Mouse (Mus musculus): ENCODE data around the gene Fam136a. TPM values are rescaled to one million over a fixed set of nuclear protein-coding genes. Genes with fewer than 3 reads are reported as not detected.
A peak's percentile ranks its signal among the peaks of the same experiment; 100 is the strongest.

Fam136a gene
- total RNA-seq, 2 experiments from 2014 or later, result 31.3 to 35.0 TPM

- peak; percentile 86 to 88 for DNase-seq (ENCODE audit: low spot score in 2 of 2)
Observed at GRCm38 (mm10) chr6:86396581-86397256, 31.3 kb downstream of the Fam136a start, which contains the start of gene Pcyox1. TSS of gene Pcyox1 (minus strand) at chr6:86397154.

GRCm38 (mm10) chr6:86397257-86397980 is 32.0 kb downstream of the Fam136a start:
- no peak for DNase-seq (ENCODE audit: low spot score in 2 of 2)

GRCm38 (mm10) chr6:86398986-86399385 is 33.5 kb downstream of the Fam136a start:
- no peak for DNase-seq (ENCODE audit: low spot score in 2 of 2)

- DNase-seq (ENCODE audit: low spot score in 2 of 2), result no peak
Observed at GRCm38 (mm10) chr6:86399995-86400394, 34.5 kb downstream of the Fam136a start.

GRCm38 (mm10) chr6:86400972-86401371 is 35.5 kb downstream of the Fam136a start:
- DNase-seq (ENCODE audit: low spot score in 2 of 2), result peak; percentile 37 to 51

GRCm38 (mm10) chr6:86402681-86403607 is 37.5 kb downstream of the Fam136a start:
- DNase-seq (ENCODE audit: low spot score in 2 of 2), result no peak

- DNase-seq (ENCODE audit: low spot score in 2 of 2), result peak; percentile 94 to 97
Observed at GRCm38 (mm10) chr6:86403728-86404099, 38.3 kb downstream of the Fam136a start.

GRCm38 (mm10) chr6:86404100-86404861 is 38.8 kb downstream of the Fam136a start, which contains the start of gene Tia1:
TSS of gene Tia1 (plus strand) at chr6:86404219.
- DNase-seq (ENCODE audit: low spot score in 2 of 2), result peak; percentile 97 to 99

GRCm38 (mm10) chr6:86404996-86405395 is 39.5 kb downstream of the Fam136a start:
- DNase-seq (ENCODE audit: low spot score in 2 of 2), result no peak

GRCm38 (mm10) chr6:86406306-86406705 is 40.9 kb downstream of the Fam136a start:
- DNase-seq (ENCODE audit: low spot score in 2 of 2), result no peak

- no peak for DNase-seq (ENCODE audit: low spot score in 2 of 2)
Observed at GRCm38 (mm10) chr6:86418711-86419110, 53.3 kb downstream of the Fam136a start.

GRCm38 (mm10) chr6:86419239-86419638 is 53.8 kb downstream of the Fam136a start:
- no peak for DNase-seq (ENCODE audit: low spot score in 2 of 2)

Other genes starting within 250 kb of the Fam136a start
- gene Tgfa, start 170.4 kb upstream of the Fam136a start, total RNA-seq (2021), result 10 to 100 TPM; 38.1 to 42.4 TPM
- gene Snrpg, start 5.7 kb downstream of the Fam136a start, total RNA-seq (2021), result 10 to 100 TPM; 77.9 to 92.1 TPM
- 100 to 1,000 TPM; 113 to 130 TPM for gene Pcyox1, start 31.5 kb downstream of the Fam136a start, total RNA-seq (2021)
- gene Tia1, start 38.6 kb downstream of the Fam136a start, total RNA-seq (2021), result 100 to 1,000 TPM; 135 to 147 TPM
- gene Gm44790, start 61.0 kb downstream of the Fam136a start, total RNA-seq (2021), result under 1 TPM in 1 of 2 experiments, not detected in 1; 0.90 TPM
- 10 to 100 TPM; 16.8 to 17.1 TPM for gene C87436, start 72.7 kb downstream of the Fam136a start, total RNA-seq (2021)
- gene Pcbp1, start 160.7 kb downstream of the Fam136a start, total RNA-seq (2021), result 100 to 1,000 TPM; 176 to 183 TPM

Measured in layer of hippocampus, postnatal 14 days (tissue).